Mouse (Mus musculus): ENCODE results near the gene Fzd4.

DNA sequence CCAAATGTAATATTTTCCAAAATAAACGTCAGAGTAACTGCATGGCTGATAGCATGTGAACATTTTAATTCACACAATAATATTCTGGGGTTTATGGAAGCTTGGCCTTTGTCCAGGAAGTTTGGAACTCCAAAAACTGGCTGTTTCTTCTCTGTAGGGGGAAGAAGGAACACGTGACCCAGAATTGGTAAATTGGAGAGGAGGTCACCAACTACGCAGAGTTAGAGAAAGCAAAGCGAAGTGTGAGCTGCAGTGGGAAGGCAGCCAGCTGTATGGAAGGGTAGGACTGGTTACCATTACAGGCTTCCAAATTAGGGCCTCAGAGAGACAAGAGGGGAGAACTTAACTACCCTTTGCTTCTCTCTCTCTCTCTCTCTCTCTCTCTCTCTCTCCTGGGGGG, 47.8 kb upstream of the Fzd4 start:
- TF ChIP-seq POLR2A (IDR thresholded peaks at IDR 0.05; ENCODE audit: control insufficient read depth, extremely low read depth, insufficient read depth, low read length, poor library complexity) (no peak), CTCF (IDR thresholded peaks at IDR 0.05; ENCODE audit: borderline replicate concordance, control insufficient read depth, extremely low read depth, insufficient read depth, low read length, poor library complexity) (no peak)

Data from thymus, adult 2 months (tissue).